In the genomic region with DNA sequence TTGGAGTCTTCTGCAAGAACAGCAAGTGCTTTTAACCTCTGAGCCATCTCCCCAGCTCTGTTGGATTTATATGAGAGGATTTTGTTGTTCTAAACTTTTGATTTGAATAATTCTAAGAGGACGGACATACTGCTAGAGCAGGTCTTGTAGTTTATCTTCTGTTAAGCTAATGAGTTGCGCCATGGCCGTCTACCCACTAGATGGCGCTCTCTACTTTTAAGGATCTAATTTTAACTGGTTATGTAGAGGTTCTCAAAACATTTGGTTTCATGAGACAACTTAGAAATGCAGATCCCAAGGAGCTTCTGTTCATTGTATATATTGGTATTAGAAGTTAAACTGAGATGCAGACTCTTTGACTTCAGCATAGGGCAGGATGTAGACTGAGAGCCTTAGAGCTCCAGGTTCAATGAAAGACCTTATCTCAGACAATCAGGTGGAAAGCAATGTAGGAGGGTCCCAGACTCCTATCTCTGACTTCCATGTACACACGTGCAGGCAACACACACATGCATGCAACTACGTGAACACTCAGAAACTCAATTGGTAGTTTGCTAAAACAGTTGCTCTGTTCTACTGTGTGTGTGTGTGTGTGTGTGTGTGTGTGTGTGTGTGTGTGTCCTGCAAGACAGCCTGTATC, we compare ENCODE assay signal across 8 mouse cellular contexts. TPM values are rescaled to one million over a fixed set of nuclear protein-coding genes. Genes with fewer than 3 reads are reported as not detected.
DNase-seq lines count a peak whose midpoint lies in the region; ATAC-seq and TF ChIP-seq lines count a peak whose summit lies in the region.
"Had no signal": no experiment of that assay in that cellular context is flagged by ENCODE, and none has a peak within 500 bp of the region (broad histone marks: within the 10 kb centered on the region; RNA-seq: fewer than 3 reads in every experiment).

No protein-coding gene starts in this region.

- peaks cover 99% of the 10 kb centered on the region for H3K36me3 ChIP-seq in embryonic facial prominence, embryonic 10.5 days (replicated peaks)
- H3K36me3 ChIP-seq in kidney, embryonic 16.5 days (ENCODE audit: insufficient read depth, low read length): peaks cover 31% of the 10 kb centered on the region
- H3K36me3 ChIP-seq in liver, adult 2 months (ENCODE audit: control insufficient read depth, insufficient read depth, low read length): peaks cover 21% of the 10 kb centered on the region

- peak; percentile 55 for DNase-seq in urinary bladder, postnatal 25 days (ENCODE audit: low spot score)
- no peak for DNase-seq in urinary bladder, postnatal 10 days (ENCODE audit: low spot score)
- DNase-seq in adrenal gland, postnatal 10 days: peak; percentile 74
- peak; percentile 60 for DNase-seq in embryonic facial prominence, embryonic 10.5 days (ENCODE audit: low spot score)
- DNase-seq in liver, adult 2 months (ENCODE audit: extremely low read depth, low read depth, low spot score): peak; percentile 39
- DNase-seq in retina, postnatal 1 day: peak; percentile 77

- H3K4me1 ChIP-seq in embryonic facial prominence, embryonic 10.5 days: peaks cover 2% of the 10 kb centered on the region
- H3K4me1 ChIP-seq in kidney, embryonic 16.5 days (ENCODE audit: insufficient read depth, low read length): no peaks in the 10 kb centered on the region
- no peaks in the 10 kb centered on the region; the same call in 1 of the 2 replicates for H3K4me1 ChIP-seq in liver, adult 2 months (ENCODE audit: control insufficient read depth, insufficient read depth, low read length)

- no peak overlapping the region for H3K4me3 ChIP-seq in embryonic facial prominence, embryonic 10.5 days
- H3K4me3 ChIP-seq in kidney, embryonic 16.5 days (ENCODE audit: low read length): no peak overlapping the region
- H3K4me3 ChIP-seq in liver, adult 2 months (ENCODE audit: insufficient read depth, low read depth, low read length): no peak overlapping the region
- H3K4me3 ChIP-seq: heart, embryonic 13.5 days had no signal

- H3K9ac ChIP-seq in kidney, embryonic 16.5 days (replicated peaks; ENCODE audit: low read length): no peak overlapping the region
- H3K9ac ChIP-seq in liver, adult 2 months (ENCODE audit: low read depth, low read length): no peak overlapping the region
- H3K9ac ChIP-seq: heart, embryonic 13.5 days had no signal

- no peak for TF ChIP-seq POLR2A in liver, adult 2 months (IDR thresholded peaks at IDR 0.05; ENCODE audit: extremely low read depth, insufficient read depth, low read length)

- H3K27me3 ChIP-seq in embryonic facial prominence, embryonic 10.5 days (replicated peaks; ENCODE audit: low read depth, poor library complexity, severe bottlenecking): no peaks in the 10 kb centered on the region
- no peaks in the 10 kb centered on the region for H3K27me3 ChIP-seq in kidney, embryonic 16.5 days (ENCODE audit: insufficient read depth, low read length)
- H3K27me3 ChIP-seq in liver, adult 2 months (ENCODE audit: control insufficient read depth, insufficient read depth, low read length): no peaks in the 10 kb centered on the region
- H3K27me3 ChIP-seq: heart, embryonic 13.5 days had no signal

- ATAC-seq in kidney, embryonic 16.5 days (ENCODE audit: low FRiP score, low TSS enrichment): 0 out of 2 replicates have a peak, but pooled peaks have one; percentile 12

- WGBS in embryonic facial prominence, embryonic 10.5 days: 46% methylated on average over 6 of the region's 6 CpGs
- 34% methylated on average over 6 of the region's 6 CpGs for WGBS in kidney, embryonic 16.5 days
- WGBS in liver, adult 2 months: 37% methylated on average over 6 of the region's 6 CpGs

- H3K9me3 ChIP-seq in embryonic facial prominence, embryonic 10.5 days: no peaks in the 10 kb centered on the region
- no peaks in the 10 kb centered on the region for H3K9me3 ChIP-seq in kidney, embryonic 16.5 days (ENCODE audit: low read length)
- H3K9me3 ChIP-seq: heart, embryonic 13.5 days had no signal

- H3K27ac ChIP-seq in embryonic facial prominence, embryonic 10.5 days (replicated peaks): no peak overlapping the region
- H3K27ac ChIP-seq in kidney, embryonic 16.5 days (ENCODE audit: low read length): no peak overlapping the region
- H3K27ac ChIP-seq in liver, adult 2 months (replicated peaks; ENCODE audit: insufficient read depth, low read depth, low read length): no peak overlapping the region
- H3K27ac ChIP-seq: heart, embryonic 13.5 days had no signal

- no peak overlapping the region for H3K4me2 ChIP-seq in kidney, embryonic 16.5 days (replicated peaks; ENCODE audit: low read depth, low read length)
- H3K4me2 ChIP-seq: heart, embryonic 13.5 days had no signal

- peak; percentile 31; the same call in 1 of the 2 replicates for TF ChIP-seq CTCF in liver, adult 2 months (IDR thresholded peaks at IDR 0.05; ENCODE audit: low read depth, low read length)

- H3K79me2 ChIP-seq in liver, adult 2 months (ENCODE audit: control insufficient read depth, insufficient read depth, low read length): no peaks in the 10 kb centered on the region

RNA-seq across cellular contexts. Expression of gene Recql5, which starts 6.5 kb away (rescaled TPM):
- total RNA-seq in adrenal gland, postnatal 10 days (2021): 10 to 100 TPM; 17.8 to 24.5 TPM
- 27.9 and 30.7 TPM in 2 replicates for polyA plus RNA-seq in embryonic facial prominence, embryonic 10.5 days (2016; fragmentation: Nextera tagmentation; extraction: Ambion mirVana)
- 25.3 and 26.9 TPM in 2 replicates for polyA plus RNA-seq in kidney, embryonic 16.5 days (2015; fragmentation: Nextera tagmentation; extraction: Ambion mirVana)
- 6.0 and 8.2 TPM in 2 replicates for total RNA-seq in liver, adult 2 months (2014; rRNA removed)
- polyA plus RNA-seq in liver, adult 2 months (2012; rRNA removed): 10.0 and 12.3 TPM in 2 replicates

RNA-seq across cellular contexts. Expression of gene Sap30bp, which starts 6.7 kb away (rescaled TPM):
- 10 to 100 TPM; 38.0 to 38.1 TPM for total RNA-seq in adrenal gland, postnatal 10 days (2021)
- 48.4 and 50.8 TPM in 2 replicates for polyA plus RNA-seq in embryonic facial prominence, embryonic 10.5 days (2016; fragmentation: Nextera tagmentation; extraction: Ambion mirVana)
- polyA plus RNA-seq in kidney, embryonic 16.5 days (2015; fragmentation: Nextera tagmentation; extraction: Ambion mirVana): 35.9 and 38.9 TPM in 2 replicates
- total RNA-seq in liver, adult 2 months (2014; rRNA removed): 12.8 and 16.0 TPM in 2 replicates
- polyA plus RNA-seq in liver, adult 2 months (2012; rRNA removed): 11.2 and 12.7 TPM in 2 replicates

RNA-seq across cellular contexts. Expression of gene Smim6, which starts 28.0 kb away (rescaled TPM):
- under 1 TPM in 1 of 2 experiments, not detected in 1; 0.30 TPM for total RNA-seq in adrenal gland, postnatal 10 days (2021)
- 1.1 and 1.6 TPM in 2 replicates for polyA plus RNA-seq in embryonic facial prominence, embryonic 10.5 days (2016; fragmentation: Nextera tagmentation; extraction: Ambion mirVana)
- 11.8 and 12.8 TPM in 2 replicates for polyA plus RNA-seq in kidney, embryonic 16.5 days (2015; fragmentation: Nextera tagmentation; extraction: Ambion mirVana)
- total RNA-seq in liver, adult 2 months (2014; rRNA removed): 0.54 and 0.55 TPM in 2 replicates
- 0.38 and 0.71 TPM in 2 replicates for polyA plus RNA-seq in liver, adult 2 months (2012; rRNA removed)

RNA-seq across cellular contexts. Expression of gene Itgb4, which starts 34.7 kb away (rescaled TPM):
- 1 to 10 TPM; 3.1 to 4.7 TPM for total RNA-seq in adrenal gland, postnatal 10 days (2021)
- polyA plus RNA-seq in embryonic facial prominence, embryonic 10.5 days (2016; fragmentation: Nextera tagmentation; extraction: Ambion mirVana): 1.1 and 1.5 TPM in 2 replicates
- 2.5 and 3.4 TPM in 2 replicates for polyA plus RNA-seq in kidney, embryonic 16.5 days (2015; fragmentation: Nextera tagmentation; extraction: Ambion mirVana)
- 0.34 and 0.65 TPM in 2 replicates for total RNA-seq in liver, adult 2 months (2014; rRNA removed)
- 0.18 and 0.25 TPM in 2 replicates for polyA plus RNA-seq in liver, adult 2 months (2012; rRNA removed)

RNA-seq across cellular contexts. Expression of gene Smim5, which starts 40.0 kb away (rescaled TPM):
- total RNA-seq in adrenal gland, postnatal 10 days (2021): 1 to 10 TPM; 1.5 to 2.6 TPM
- 1.5 and 1.8 TPM in 2 replicates for polyA plus RNA-seq in embryonic facial prominence, embryonic 10.5 days (2016; fragmentation: Nextera tagmentation; extraction: Ambion mirVana)
- polyA plus RNA-seq in kidney, embryonic 16.5 days (2015; fragmentation: Nextera tagmentation; extraction: Ambion mirVana): 4.7 and 5.0 TPM in 2 replicates
- 0.13 TPM in 1 of 2 replicates, not detected in the other for total RNA-seq in liver, adult 2 months (2014; rRNA removed)
- 0.14 and 0.38 TPM in 2 replicates for polyA plus RNA-seq in liver, adult 2 months (2012; rRNA removed)
